Comparison of ENCODE assay signal across 18 mouse cellular contexts in the genomic region with DNA sequence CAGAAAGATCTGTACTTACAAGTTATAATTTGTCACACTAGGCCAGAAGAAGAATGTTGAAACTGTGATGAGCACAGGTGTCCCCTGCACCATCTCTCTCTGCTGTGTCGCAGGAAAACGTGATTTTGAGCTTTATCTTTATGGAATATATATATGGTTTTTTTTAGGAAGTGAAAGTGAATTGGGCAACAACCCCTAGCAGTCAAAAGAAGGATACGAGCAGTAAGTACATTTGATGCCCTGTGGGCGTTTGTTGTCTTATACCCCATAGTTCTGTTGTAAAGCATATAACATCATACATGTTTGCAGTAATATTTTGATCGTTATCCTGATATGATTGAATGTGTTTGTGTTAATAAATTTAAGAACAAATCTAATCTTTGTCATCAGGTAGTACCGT. TPM values are rescaled to one million over a fixed set of nuclear protein-coding genes. Genes with fewer than 3 reads are reported as not detected.
"Had no signal": no experiment of that assay in that cellular context is flagged by ENCODE, and none has a peak within 500 bp of the region (broad histone marks: within the 10 kb centered on the region; RNA-seq: fewer than 3 reads in every experiment).

No protein-coding gene starts in this region.

- DNase-seq: gastrocnemius, adult 2 months; gastrocnemius, postnatal 10 days; gastrocnemius, postnatal 25 days; heart, postnatal 10 days; heart, postnatal 4 days; kidney, adult 11 months; kidney, adult 2 months; kidney, adult 9 months; kidney, postnatal 14 days; kidney, postnatal 36 days; layer of hippocampus, adult 9-11 months; layer of hippocampus, postnatal 36 days; liver; liver, embryonic 13.5 days had no signal

- ATAC-seq: hindbrain, postnatal 0 days; intestine, embryonic 16.5 days had no signal

RNA-seq across cellular contexts. Expression of gene Gm44790, which starts 7.7 kb away (rescaled TPM):
- total RNA-seq: gastrocnemius, postnatal 10 days; gastrocnemius, postnatal 25 days; gastrocnemius, postnatal 4 days; heart, postnatal 4 days; hindbrain, postnatal 0 days; left cerebral cortex, postnatal 36 days had no signal
